Mouse (Mus musculus) NIH3T3 (cell line): Measurements from ENCODE around the gene Napb.

Experiments
- DNase-seq: peaks from one replicate; pipeline ENCODE4 v3.0.0-alpha.2; 2012; ENCODE audit warnings: low read depth

The Napb gene

DNA sequence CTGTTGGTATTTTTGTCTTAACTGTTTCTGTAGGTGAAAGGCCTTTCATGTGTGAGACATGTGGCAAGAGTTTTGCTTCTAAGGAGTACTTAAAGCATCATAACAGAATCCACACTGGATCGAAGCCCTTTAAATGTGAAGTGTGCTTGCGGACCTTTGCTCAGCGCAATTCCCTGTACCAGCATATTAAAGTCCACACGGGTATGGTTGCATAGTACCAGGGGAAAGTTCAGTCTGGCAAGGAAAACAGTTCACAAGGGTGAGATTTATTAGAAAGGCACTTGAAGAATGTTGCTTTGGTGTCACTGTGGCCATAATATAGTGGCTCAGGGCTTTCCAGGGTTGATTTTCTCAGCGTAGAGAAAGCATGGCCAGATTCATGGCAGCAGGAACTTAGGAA, 44.3 kb downstream of the Napb start:
- DNase-seq, result no peak

DNA sequence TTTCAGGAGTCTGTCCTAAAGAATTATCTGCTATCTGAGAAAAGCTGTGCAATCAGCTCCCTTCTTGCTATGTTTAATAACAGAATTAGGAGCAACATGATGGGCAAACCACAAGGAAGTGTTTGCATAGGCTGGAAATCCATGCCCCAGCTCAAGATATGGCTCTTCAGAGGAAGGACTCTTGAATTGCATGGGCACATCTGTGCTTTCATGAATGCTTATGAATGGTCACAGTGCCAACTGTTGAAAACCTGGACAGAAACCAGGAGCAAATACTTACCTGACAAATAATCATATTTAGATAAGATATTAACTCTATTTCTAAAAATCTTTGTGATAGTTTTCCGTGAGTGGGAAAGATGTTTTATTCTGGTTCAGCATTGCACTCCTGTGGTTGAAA, 45.4 kb downstream of the Napb start:
- DNase-seq, result no peak

DNA sequence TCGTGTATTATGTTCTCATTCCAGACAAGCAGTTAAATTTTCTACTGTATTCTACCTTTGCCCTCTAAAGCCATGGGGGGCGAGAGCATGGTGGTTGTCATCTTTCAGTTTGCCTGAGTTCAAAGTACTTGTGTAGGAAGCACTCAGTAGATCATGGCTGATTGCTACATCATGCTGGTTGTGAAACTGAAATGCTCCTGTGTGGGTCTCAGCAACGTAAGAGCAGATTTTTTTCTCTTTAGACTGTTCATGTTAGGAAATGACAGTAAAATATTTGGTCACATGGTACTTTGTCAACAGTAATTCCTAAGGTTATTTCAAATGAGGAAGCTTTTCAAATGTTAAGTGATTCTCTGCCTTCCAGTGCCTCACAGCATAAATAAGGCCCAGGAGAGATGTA, 46.6 kb downstream of the Napb start:
- DNase-seq, result peak; percentile 19

- DNase-seq, result no peak
Observed at GRCm38 (mm10) chr2:148684972-148685371, 47.3 kb downstream of the Napb start.

DNA sequence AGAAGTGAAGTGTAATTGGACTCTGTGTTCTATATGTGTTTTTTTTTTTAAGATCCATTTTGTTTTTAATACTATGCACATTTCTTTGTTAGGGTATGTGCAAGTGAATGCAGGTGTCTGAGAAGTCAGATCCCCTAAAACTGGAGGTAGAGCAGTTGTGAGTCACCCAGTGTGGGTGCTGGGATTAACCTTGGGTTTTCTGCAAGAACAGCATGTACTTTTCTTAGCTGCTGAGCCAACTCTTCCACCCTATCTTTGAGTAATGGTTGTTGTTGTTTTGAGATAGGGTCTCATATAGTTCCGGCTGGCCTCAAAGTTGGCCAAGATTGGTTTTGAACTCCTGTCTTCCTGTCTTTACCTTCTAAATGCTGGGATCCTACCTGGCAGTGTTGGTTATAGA, 49.2 kb downstream of the Napb start:
- DNase-seq, result no peak

DNA sequence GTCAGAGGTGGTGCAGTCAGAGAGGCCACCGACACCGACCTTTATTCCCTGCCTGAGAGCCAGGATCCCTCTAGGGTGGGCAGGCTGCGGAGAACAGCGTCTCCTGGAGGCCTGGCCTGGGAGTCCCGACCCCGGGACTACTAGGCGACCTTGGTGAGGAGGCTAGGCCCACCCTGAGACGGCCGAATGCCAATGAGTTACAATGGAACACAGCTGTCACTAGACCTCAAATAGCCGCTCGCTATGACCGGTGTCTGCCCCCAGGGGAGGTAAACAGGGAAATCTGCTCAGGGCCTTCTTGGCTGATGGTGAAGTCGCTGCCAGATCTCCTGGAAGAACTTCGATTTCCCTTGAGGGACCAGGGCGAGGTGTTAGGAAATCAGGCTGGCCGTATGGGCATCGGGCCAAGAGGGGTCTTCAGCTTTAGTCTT, 50.8 kb downstream of the Napb start:
- DNase-seq, result peak; percentile 72

GRCm38 (mm10) chr2:148680775-148681291, 51.4 kb downstream of the Napb start, which contains the start of gene Gzf1:
Gzf1 (plus strand) TSS chr2:148681023.
- DNase-seq, result peak; percentile 100

DNA sequence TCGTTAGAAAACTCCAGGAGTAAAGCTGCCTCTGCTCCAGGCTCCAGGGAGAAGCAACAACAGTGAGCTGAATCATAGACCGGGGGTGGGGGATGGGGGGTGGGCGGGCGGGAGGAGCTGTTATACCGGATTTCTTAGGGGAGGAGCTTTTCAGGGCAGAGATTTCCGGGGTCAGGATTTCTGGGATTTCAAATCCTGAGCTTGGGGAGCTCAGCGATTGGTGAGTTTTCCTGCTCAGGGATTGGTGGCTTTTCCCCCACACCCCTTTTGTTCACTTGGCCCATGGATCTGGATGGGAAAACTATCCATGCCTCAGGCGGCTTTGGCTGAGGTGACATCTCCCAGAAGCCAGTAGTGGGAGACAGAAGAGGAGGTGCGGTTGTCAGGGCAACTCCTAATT, 52.9 kb downstream of the Napb start:
- peak; percentile 89 for DNase-seq

DNA sequence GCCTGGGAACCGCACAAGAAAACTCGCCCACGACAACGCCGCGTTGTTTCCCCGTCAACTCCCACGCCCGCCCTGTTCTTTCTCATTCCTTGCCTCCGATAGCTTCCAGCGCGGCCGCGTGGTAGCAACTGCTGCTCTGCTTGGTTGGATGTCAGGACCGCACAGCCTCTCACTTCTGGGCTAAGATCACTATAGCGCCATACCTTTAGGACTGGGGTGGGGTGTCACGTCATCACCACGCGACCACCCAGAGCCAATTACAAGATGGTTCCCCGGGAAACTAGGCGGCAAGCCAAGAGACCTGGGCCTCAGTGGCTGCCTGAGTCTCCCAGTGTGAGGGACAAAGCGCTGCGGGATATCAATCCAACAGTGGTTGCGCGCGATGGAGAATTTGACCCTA, 54.5 kb downstream of the Napb start:
- DNase-seq, result no peak

- peak; percentile 99 for DNase-seq
Observed at GRCm38 (mm10) chr2:148672199-148673096, 59.8 kb downstream of the Napb start, which contains the start of gene Nxt1. Nxt1 (plus strand) TSS chr2:148672601.

DNA sequence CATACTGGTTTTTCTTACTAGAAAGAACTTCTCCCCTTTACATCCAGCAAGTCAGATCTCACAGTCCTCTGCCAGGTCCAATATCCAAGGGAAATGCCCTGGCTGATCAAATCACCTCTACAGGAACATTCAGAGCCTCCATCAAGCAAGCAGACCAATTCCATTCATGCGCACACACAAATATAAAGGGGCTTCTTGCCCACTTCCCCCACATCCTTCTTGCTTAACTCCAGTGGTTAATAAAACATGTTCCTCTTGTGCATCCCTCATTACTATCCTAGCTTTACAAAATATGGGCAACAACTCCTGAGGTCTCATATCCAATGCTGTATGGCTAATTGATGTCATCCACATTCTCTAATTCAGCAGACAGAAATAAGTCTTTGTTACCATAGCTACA, 68.8 kb downstream of the Napb start:
- no peak for DNase-seq

DNA sequence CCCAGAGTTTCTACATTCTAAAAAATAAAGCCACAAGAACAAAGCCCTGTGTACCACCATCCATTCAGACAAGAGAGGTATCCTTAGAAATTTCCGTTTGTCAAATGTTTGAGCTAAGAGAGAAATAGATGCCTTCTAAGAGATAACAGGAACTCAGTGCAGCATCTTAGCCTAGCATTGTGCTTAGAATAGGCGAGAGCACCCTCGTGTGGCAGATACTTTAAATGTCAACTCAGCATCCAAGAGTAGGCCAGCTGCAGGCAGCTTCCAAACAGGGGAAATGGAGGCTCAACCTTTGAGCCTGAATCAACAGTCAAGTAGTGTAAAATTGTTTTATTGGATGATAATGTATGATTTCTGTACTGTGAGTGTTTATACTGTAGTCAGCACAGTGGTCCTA, 77.3 kb downstream of the Napb start:
- peak; percentile 87 for DNase-seq

DNA sequence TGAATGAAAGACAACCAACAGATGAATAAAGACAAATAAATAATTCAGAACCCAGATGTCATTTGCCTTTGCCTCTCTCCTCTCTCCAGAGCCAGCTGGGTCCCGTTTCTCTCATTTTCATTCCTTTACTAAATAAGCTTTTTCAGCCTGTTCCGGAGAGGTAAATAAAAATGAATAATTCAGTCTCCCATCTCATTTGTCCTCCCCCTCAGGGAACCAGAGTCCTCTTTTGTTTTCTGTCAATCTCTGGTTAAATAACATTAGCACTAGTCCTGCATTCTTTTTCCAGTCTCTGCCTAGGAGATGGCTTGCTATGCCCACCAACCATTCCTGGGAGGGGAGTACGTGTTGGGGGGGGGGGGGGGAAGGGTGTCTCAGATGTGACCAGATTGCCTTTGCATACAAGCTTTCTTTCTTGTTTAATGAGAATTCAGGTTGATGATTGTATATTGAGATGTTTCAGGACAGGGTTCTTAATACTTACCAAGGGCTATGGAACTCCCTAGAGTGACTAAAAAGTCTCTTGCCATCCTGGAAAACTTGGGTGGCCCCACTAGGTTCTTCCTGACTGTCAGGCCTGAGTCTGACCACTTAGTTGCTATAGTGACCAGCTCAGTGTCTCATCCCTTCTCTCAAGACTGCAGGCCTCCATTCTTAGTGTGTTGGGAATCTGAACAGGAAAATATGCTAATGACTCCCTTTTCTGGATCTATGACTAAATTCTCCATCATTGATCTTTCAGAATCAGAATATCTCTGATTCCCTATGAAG, 81.5 kb downstream of the Napb start:
- no peak for DNase-seq

DNA sequence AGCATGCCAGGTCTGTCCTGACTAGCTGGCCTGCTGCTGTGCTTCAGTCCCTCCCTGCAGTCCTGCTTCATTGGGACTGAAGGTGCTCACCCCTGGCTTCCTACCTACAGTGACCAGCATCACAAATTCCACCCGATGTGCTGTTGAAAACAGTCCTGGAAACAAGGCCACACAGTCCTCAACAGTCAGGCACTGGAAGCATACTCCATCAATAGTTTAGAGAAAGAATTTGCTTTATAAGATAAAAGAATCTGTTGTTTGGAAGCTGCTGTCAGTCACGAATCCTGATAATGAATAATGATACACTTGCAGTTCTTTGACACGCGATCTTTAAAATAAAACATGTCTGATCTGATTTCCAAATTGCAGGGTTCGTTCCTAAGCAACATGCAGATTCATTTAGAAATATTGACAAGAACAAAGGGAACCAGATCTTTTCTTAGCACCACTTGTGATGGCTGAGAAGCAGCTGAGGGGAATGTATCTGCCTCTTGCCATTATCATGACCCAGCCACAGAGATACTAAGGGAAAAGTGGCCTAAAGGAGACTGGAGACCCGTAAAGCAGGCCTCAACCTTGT, 87.8 kb downstream of the Napb start:
- DNase-seq, result no peak
